Mouse (Mus musculus): ENCODE data around the gene Gata3. TPM values are rescaled to one million over a fixed set of nuclear protein-coding genes. Genes with fewer than 3 reads are reported as not detected.

Gene Gata3
- total and polyA plus RNA-seq, 3 experiments: 0.08 to 0.63 (median 0.11) TPM

GRCm38 (mm10) chr2:9883803-9884532, 5.9 kb downstream of the Gata3 start:
- Histone ChIP-seq H3K36me3 (replicated peaks in 1 of 2; ENCODE audit: control insufficient read depth in 1 of 2, insufficient read depth in 1 of 2, low read length in 1 of 2) (no peaks in the 10 kb centered on the region), H3K9me3 (replicated peaks; ENCODE audit: low read length) (no peaks in the 10 kb centered on the region), H3K27ac (ENCODE audit: insufficient read depth, low read depth) (no peak overlapping the region), H3K79me2 (replicated peaks; ENCODE audit: control insufficient read depth, extremely low read depth, insufficient read depth, poor library complexity, severe bottlenecking) (no peaks in the 10 kb centered on the region), H3K4me3 (replicated peaks in 1 of 3; ENCODE audit: low read depth in 2 of 3, low read length in 2 of 3, poor library complexity in 1 of 3) (no peak overlapping the region), H3K4me2 (ENCODE audit: insufficient read depth, low read depth, poor library complexity, severe bottlenecking) (no peak overlapping the region), H3K9ac (ENCODE audit: insufficient read depth, low read depth) (no peak overlapping the region), H3K4me1 (ENCODE audit: control insufficient read depth in 1 of 2, insufficient read depth in 2 of 2) (no peaks in the 10 kb centered on the region), H3K27me3 (replicated peaks) (no peaks in the 10 kb centered on the region)
- TF ChIP-seq CHD2 (IDR thresholded peaks at IDR 0.05; ENCODE audit: low read length): no peak
- no peak for TF ChIP-seq KAT2A (IDR thresholded peaks at IDR 0.05; ENCODE audit: insufficient replicate concordance, low read length)
- TF ChIP-seq POLR2A (IDR thresholded peaks at IDR 0.05; ENCODE audit: low read depth, low read length): no peak
- TF ChIP-seq ETS1 (conservative IDR thresholded peaks at IDR 0.05; ENCODE audit: low read depth, low read length): no peak
- TF ChIP-seq ZNF384 (IDR thresholded peaks at IDR 0.05; ENCODE audit: low read depth, low read length): no peak
- TF ChIP-seq ZKSCAN1 (IDR thresholded peaks at IDR 0.05; ENCODE audit: borderline replicate concordance, low read depth, low read length): no peak
- no peak for TF ChIP-seq MAZ (IDR thresholded peaks at IDR 0.05; ENCODE audit: low read depth, low read length)
- no peak for TF ChIP-seq CHD1 (IDR thresholded peaks at IDR 0.05; ENCODE audit: low read depth, low read length)
- TF ChIP-seq USF2 (conservative IDR thresholded peaks at IDR 0.05; ENCODE audit: low read depth, low read length): no peak
- TF ChIP-seq MXI1 (IDR thresholded peaks at IDR 0.05; ENCODE audit: low read depth, low read length): no peak
- no peak for TF ChIP-seq ZMIZ1 (IDR thresholded peaks at IDR 0.05; ENCODE audit: low read depth, low read length)
- no peak for TF ChIP-seq HCFC1 (IDR thresholded peaks at IDR 0.05; ENCODE audit: low read depth, low read length)
- no peak for TF ChIP-seq RCOR1 (conservative IDR thresholded peaks at IDR 0.05; ENCODE audit: low read depth, low read length)
- TF ChIP-seq SIN3A (IDR thresholded peaks at IDR 0.05; ENCODE audit: low read length): no peak
- TF ChIP-seq POLR2AphosphoS2 (IDR thresholded peaks at IDR 0.05; ENCODE audit: low read depth, low read length): no peak
- TF ChIP-seq IRF4 (IDR thresholded peaks at IDR 0.05; ENCODE audit: low read depth, low read length): no peak
- TF ChIP-seq MEF2A (IDR thresholded peaks at IDR 0.05; ENCODE audit: borderline replicate concordance, low read depth, low read length): no peak
- in situ Hi-C loops (cut with MboI; ENCODE audit: low pct_ligation_motif_present, low pct_unique_long_range_greater_than_20kb, low sequenced_read_pairs) (loop anchor here (25.0 kb wide), 1 partner anchor 422 kb away; no protein-coding TSS in a partner anchor), dilution Hi-C loops (cut with MboI; ENCODE audit: extremely low pct_ligation_motif_present, extremely low pct_unique_long_range_greater_than_20kb, low sequenced_read_pairs) (no loop called here)
- DNase-seq (ENCODE audit: extremely low read depth): no peak

GRCm38 (mm10) chr2:9882926-9883802, 6.7 kb downstream of the Gata3 start:
- TF ChIP-seq MAX (IDR thresholded peaks at IDR 0.05; ENCODE audit: low read length): no peak
- no peak for TF ChIP-seq ZC3H11A (IDR thresholded peaks at IDR 0.05; ENCODE audit: low read depth, low read length)
- no peak for TF ChIP-seq MEF2A (IDR thresholded peaks at IDR 0.05; ENCODE audit: borderline replicate concordance, low read depth, low read length)
- TF ChIP-seq JUND (conservative IDR thresholded peaks at IDR 0.05; ENCODE audit: low read depth, low read length): no peak
- no peak for TF ChIP-seq RAD21 (IDR thresholded peaks at IDR 0.05; ENCODE audit: low read depth, low read length)
- no peak for TF ChIP-seq NRF1 (IDR thresholded peaks at IDR 0.05; ENCODE audit: low read depth, low read length)
- no peak for TF ChIP-seq USF2 (conservative IDR thresholded peaks at IDR 0.05; ENCODE audit: low read depth, low read length)
- no peak for DNase-seq (ENCODE audit: extremely low read depth)
- H3K27me3 ChIP-seq (replicated peaks): no peaks in the 10 kb centered on the region
- H3K4me2 ChIP-seq (ENCODE audit: insufficient read depth, low read depth, poor library complexity, severe bottlenecking): no peak overlapping the region
- no peaks in the 10 kb centered on the region for H3K4me1 ChIP-seq (ENCODE audit: control insufficient read depth in 1 of 2, insufficient read depth in 2 of 2)
- dilution Hi-C loops (cut with MboI; ENCODE audit: extremely low pct_ligation_motif_present, extremely low pct_unique_long_range_greater_than_20kb, low sequenced_read_pairs) (no loop called here), in situ Hi-C loops (cut with MboI; ENCODE audit: low pct_ligation_motif_present, low pct_unique_long_range_greater_than_20kb, low sequenced_read_pairs) (loop anchor here (25.0 kb wide), 1 partner anchor 421 kb away; no protein-coding TSS in a partner anchor)
- no peaks in the 10 kb centered on the region for H3K79me2 ChIP-seq (replicated peaks; ENCODE audit: control insufficient read depth, extremely low read depth, insufficient read depth, poor library complexity, severe bottlenecking)
- H3K36me3 ChIP-seq (replicated peaks in 1 of 2; ENCODE audit: control insufficient read depth in 1 of 2, insufficient read depth in 1 of 2, low read length in 1 of 2): no peaks in the 10 kb centered on the region
- H3K4me3 ChIP-seq (replicated peaks in 1 of 3; ENCODE audit: low read depth in 2 of 3, low read length in 2 of 3, poor library complexity in 1 of 3): no peak overlapping the region
- no peaks in the 10 kb centered on the region for H3K9me3 ChIP-seq (replicated peaks; ENCODE audit: low read length)
- no peak overlapping the region for H3K9ac ChIP-seq (ENCODE audit: insufficient read depth, low read depth)
- no peak overlapping the region for H3K27ac ChIP-seq (ENCODE audit: insufficient read depth, low read depth)

All from CH12.LX (cell line).